Mouse (Mus musculus) embryonic fibroblast, embryonic 13.5 days (primary cell): ENCODE results near the gene Selenom.

ENCODE experiments used
- CTCF ChIP-seq: IDR thresholded peaks from 2 replicates; pipeline ENCODE4 v1.5.1; 2011; ENCODE audit warnings: mild to moderate bottlenecking, control low read depth, low read length, moderate library complexity, borderline replicate concordance; ENCODE audit not compliant: insufficient read depth
- POLR2A ChIP-seq: IDR thresholded peaks from 2 replicates; pipeline ENCODE4 v1.6.1; 2011; ENCODE audit warnings: low read depth, mild to moderate bottlenecking, control low read depth, low read length, moderate library complexity

- TF ChIP-seq POLR2A (no peak), CTCF (no peak)
Observed at GRCm38 (mm10) chr11:3483980-3484642, 30.4 kb upstream of the Selenom start.
